Mouse (Mus musculus): ENCODE results near the gene Gcm1. TPM values are rescaled to one million over a fixed set of nuclear protein-coding genes. Genes with fewer than 3 reads are reported as not detected.

Gene Gcm1
- polyA plus RNA-seq, 2 experiments = not detected

- Histone ChIP-seq H3K27me3 (ENCODE audit: control insufficient read depth, insufficient read depth, low read length) (no peaks in the 10 kb centered on the region), H3K4me1 (replicated peaks; ENCODE audit: control insufficient read depth in 2 of 2, insufficient read depth in 2 of 2, low read length in 1 of 2) (peaks cover 0 to 5% of the 10 kb centered on the region in 2 experiments; a peak in 3 of 4 replicates), H3K36me3 (replicated peaks; ENCODE audit: control insufficient read depth, insufficient read depth, low read depth) (no peaks in the 10 kb centered on the region), H3K9me3 (ENCODE audit: control insufficient read depth, low read length) (no peaks in the 10 kb centered on the region), H3K4me3 (ENCODE audit: insufficient read depth in 1 of 2, low read depth in 2 of 2, low read length in 2 of 2) (no peak overlapping the region), H3K4me2 (ENCODE audit: low read depth) (no peak overlapping the region), H3K27ac (no peak overlapping the region), H3K9ac (replicated peaks) (no peak overlapping the region)
- ATAC-seq (ENCODE audit: insufficient read depth) = no peak
- 77% methylated on average over 3 of the region's 3 CpGs for WGBS (ENCODE audit: insufficient replicate concordance)
- no peak for DNase-seq (ENCODE audit: low read depth in 3 of 3, low spot score in 3 of 3)
- TF ChIP-seq CTCF (IDR thresholded peaks at IDR 0.05; ENCODE audit: low read depth) = no peak
- no peak for TF ChIP-seq EP300 (IDR thresholded peaks at IDR 0.05; ENCODE audit: low read depth)
Measured at GRCm38 (mm10) chr9:78054298-78054697, 2.6 kb downstream of the Gcm1 start.

GRCm38 (mm10) chr9:78059525-78060120, 7.9 kb downstream of the Gcm1 start:
- Histone ChIP-seq H3K4me3 (ENCODE audit: insufficient read depth in 1 of 2, low read depth in 2 of 2, low read length in 2 of 2) (no peak overlapping the region), H3K9ac (replicated peaks) (no peak overlapping the region), H3K4me2 (ENCODE audit: low read depth) (no peak overlapping the region), H3K27ac (no peak overlapping the region), H3K27me3 (ENCODE audit: control insufficient read depth, insufficient read depth, low read length) (no peaks in the 10 kb centered on the region), H3K4me1 (replicated peaks; ENCODE audit: control insufficient read depth in 2 of 2, insufficient read depth in 2 of 2, low read length in 1 of 2) (peaks cover 0 to 8% of the 10 kb centered on the region in 2 experiments; a peak in 3 of 4 replicates), H3K9me3 (ENCODE audit: control insufficient read depth, low read length) (no peaks in the 10 kb centered on the region), H3K36me3 (replicated peaks; ENCODE audit: control insufficient read depth, insufficient read depth, low read depth) (no peaks in the 10 kb centered on the region)
- DNase-seq (ENCODE audit: low read depth in 3 of 3, low spot score in 3 of 3) (peak in 1 of 3 experiments; percentile 12), ATAC-seq (ENCODE audit: insufficient read depth) (peak; percentile 61; the same call in 1 of the 2 replicates)
- TF ChIP-seq EP300 (IDR thresholded peaks at IDR 0.05; ENCODE audit: low read depth) (no peak), CTCF (IDR thresholded peaks at IDR 0.05; ENCODE audit: low read depth) (no peak)
- 63% methylated on average over 16 of the region's 16 CpGs for WGBS (ENCODE audit: insufficient replicate concordance)

DNA sequence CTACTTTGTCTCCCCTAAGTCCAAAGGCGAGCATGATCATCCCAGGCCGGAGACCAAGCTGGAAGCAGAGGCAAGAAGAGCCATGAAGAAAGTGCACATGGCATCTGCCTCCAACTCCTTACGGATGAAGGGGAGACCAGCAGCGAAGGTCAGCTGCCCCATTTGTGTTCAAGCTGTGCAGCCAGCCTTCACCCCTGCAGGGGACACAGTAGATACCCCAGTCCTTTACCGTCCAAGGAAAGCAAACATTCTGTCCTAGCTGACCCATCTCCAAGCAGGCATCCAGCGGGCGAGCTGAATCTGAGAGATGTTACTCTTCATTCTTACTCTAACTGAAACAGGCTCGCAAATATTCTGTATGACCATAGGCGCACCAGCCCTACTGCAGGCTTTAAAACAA, 10.7 kb downstream of the Gcm1 start:
- TF ChIP-seq EP300 (IDR thresholded peaks at IDR 0.05; ENCODE audit: low read depth) (no peak), CTCF (IDR thresholded peaks at IDR 0.05; ENCODE audit: low read depth) (no peak)
- no peak overlapping the region for H3K27ac ChIP-seq
- no peak for ATAC-seq (ENCODE audit: insufficient read depth)
- WGBS (ENCODE audit: insufficient replicate concordance) = 73% methylated on average over 9 of the region's 9 CpGs
- no peak overlapping the region for H3K4me2 ChIP-seq (ENCODE audit: low read depth)
- H3K36me3 ChIP-seq (replicated peaks; ENCODE audit: control insufficient read depth, insufficient read depth, low read depth) = no peaks in the 10 kb centered on the region
- no peak for DNase-seq (ENCODE audit: low read depth in 3 of 3, low spot score in 3 of 3)
- H3K27me3 ChIP-seq (ENCODE audit: control insufficient read depth, insufficient read depth, low read length) = no peaks in the 10 kb centered on the region
- H3K9ac ChIP-seq (replicated peaks) = no peak overlapping the region
- no peaks in the 10 kb centered on the region for H3K9me3 ChIP-seq (ENCODE audit: control insufficient read depth, low read length)
- H3K4me1 ChIP-seq (replicated peaks; ENCODE audit: control insufficient read depth in 2 of 2, insufficient read depth in 2 of 2, low read length in 1 of 2) = peaks cover 0 to 8% of the 10 kb centered on the region in 2 experiments; a peak in 3 of 4 replicates
- no peak overlapping the region for H3K4me3 ChIP-seq (ENCODE audit: insufficient read depth in 1 of 2, low read depth in 2 of 2, low read length in 2 of 2)

DNA sequence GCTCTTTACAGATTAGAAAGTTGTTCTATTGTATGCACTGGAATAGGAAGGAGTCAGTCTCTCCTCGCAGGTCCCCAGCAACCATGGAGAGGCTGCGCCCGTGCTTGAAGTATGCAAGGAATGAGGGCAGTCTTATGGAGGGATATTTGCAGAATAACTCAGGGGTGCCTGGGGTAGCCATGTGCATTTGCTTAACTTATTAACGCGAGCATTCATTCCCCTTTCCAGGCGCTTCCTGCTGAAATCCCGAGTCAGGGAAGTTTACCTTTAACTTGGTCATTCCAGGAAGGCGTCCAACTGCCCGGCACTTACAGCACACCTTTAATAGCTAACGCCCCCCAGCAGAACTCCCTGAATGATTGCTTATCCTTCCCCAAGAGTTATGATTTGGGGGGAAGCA, 12.4 kb downstream of the Gcm1 start:
- no peak overlapping the region for H3K9ac ChIP-seq (replicated peaks)
- 66% methylated on average over 10 of the region's 10 CpGs for WGBS (ENCODE audit: insufficient replicate concordance)
- H3K27me3 ChIP-seq (ENCODE audit: control insufficient read depth, insufficient read depth, low read length) = no peaks in the 10 kb centered on the region
- no peak overlapping the region for H3K4me3 ChIP-seq (ENCODE audit: insufficient read depth in 1 of 2, low read depth in 2 of 2, low read length in 2 of 2)
- no peaks in the 10 kb centered on the region for H3K9me3 ChIP-seq (ENCODE audit: control insufficient read depth, low read length)
- H3K27ac ChIP-seq = no peak overlapping the region
- DNase-seq (ENCODE audit: low read depth in 3 of 3, low spot score in 3 of 3) (no peak), ATAC-seq (ENCODE audit: insufficient read depth) (no peak)
- no peak overlapping the region for H3K4me2 ChIP-seq (ENCODE audit: low read depth)
- no peaks in the 10 kb centered on the region for H3K36me3 ChIP-seq (replicated peaks; ENCODE audit: control insufficient read depth, insufficient read depth, low read depth)
- no peak for TF ChIP-seq EP300 (IDR thresholded peaks at IDR 0.05; ENCODE audit: low read depth)
- TF ChIP-seq CTCF (IDR thresholded peaks at IDR 0.05; ENCODE audit: low read depth) = no peak
- H3K4me1 ChIP-seq (replicated peaks; ENCODE audit: control insufficient read depth in 2 of 2, insufficient read depth in 2 of 2, low read length in 1 of 2) = peaks cover 0 to 6% of the 10 kb centered on the region in 2 experiments; a peak in 3 of 4 replicates

GRCm38 (mm10) chr9:78070496-78070895, 18.8 kb downstream of the Gcm1 start:
- DNase-seq (ENCODE audit: low read depth in 3 of 3, low spot score in 3 of 3) = no peak
- Histone ChIP-seq H3K9me3 (ENCODE audit: control insufficient read depth, low read length) (no peaks in the 10 kb centered on the region), H3K4me2 (ENCODE audit: low read depth) (no peak overlapping the region), H3K27me3 (ENCODE audit: control insufficient read depth, insufficient read depth, low read length) (no peaks in the 10 kb centered on the region), H3K27ac (no peak overlapping the region), H3K4me3 (ENCODE audit: insufficient read depth in 1 of 2, low read depth in 2 of 2, low read length in 2 of 2) (no peak overlapping the region), H3K4me1 (replicated peaks; ENCODE audit: control insufficient read depth in 2 of 2, insufficient read depth in 2 of 2, low read length in 1 of 2) (no peaks in the 10 kb centered on the region), H3K36me3 (replicated peaks; ENCODE audit: control insufficient read depth, insufficient read depth, low read depth) (no peaks in the 10 kb centered on the region), H3K9ac (replicated peaks) (no peak overlapping the region)
- TF ChIP-seq CTCF (IDR thresholded peaks at IDR 0.05; ENCODE audit: low read depth) (no peak), EP300 (IDR thresholded peaks at IDR 0.05; ENCODE audit: low read depth) (no peak)
- WGBS (ENCODE audit: insufficient replicate concordance) = 61% methylated on average over 5 of the region's 5 CpGs
- no peak for ATAC-seq (ENCODE audit: insufficient read depth)

All from liver, embryonic 14.5 days (tissue).